Mouse (Mus musculus): ENCODE measurements around the gene Krt25.

Gene Krt25

DNA sequence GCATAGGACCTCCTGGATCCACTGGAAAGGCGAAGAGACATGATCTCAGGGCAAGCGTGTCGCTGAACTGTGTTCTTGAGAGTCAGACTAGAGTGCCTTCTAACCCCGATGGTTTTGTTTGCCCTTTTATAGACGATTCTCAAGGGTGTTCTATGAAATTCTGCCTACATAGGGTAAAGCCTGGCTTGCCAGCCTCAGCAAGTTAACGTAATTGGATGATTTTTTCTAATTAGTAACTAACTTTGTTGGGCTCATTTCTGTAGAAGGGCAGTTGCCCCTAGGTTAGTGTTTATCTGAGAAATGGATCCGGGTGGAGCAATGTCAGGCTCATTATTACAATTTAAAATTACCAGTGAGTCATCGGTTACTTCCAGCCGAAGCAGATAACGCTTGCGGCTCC, at the start of gene Krt25:
TSS of gene Krt25 (minus strand) at position 101 of the 400 bp plus-strand sequence.
- DNase-seq (ENCODE audit: low read depth, low spot score) = no peak

- DNase-seq (ENCODE audit: low read depth, low spot score) = no peak
Observed at GRCm38 (mm10) chr11:99369853-99370451, 47.2 kb upstream of the Krt25 start.

- DNase-seq (ENCODE audit: low read depth, low spot score) = no peak
Observed at GRCm38 (mm10) chr11:99369229-99369628, 46.5 kb upstream of the Krt25 start.

DNA sequence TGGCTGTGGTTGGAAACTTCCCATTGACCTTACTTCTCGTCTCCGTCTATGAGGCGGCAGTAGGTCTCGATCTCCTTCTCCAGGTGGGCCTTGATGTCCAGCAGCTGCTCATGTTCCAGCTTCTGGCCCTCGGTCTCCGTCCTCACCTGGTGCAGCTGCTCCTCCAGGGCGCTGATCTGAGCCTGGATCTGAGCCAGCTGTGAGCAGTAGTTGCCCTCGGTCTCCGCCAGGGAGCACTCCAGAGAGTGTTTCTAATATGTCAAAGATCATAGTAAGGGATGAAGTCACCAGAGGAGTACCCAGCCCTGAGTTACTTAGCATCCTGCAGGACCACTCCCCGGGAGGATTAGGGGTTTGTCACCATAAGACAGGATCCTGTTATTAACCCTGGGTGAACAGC, 44.0 kb upstream of the Krt25 start:
- no peak for DNase-seq (ENCODE audit: low read depth, low spot score)

- no peak for DNase-seq (ENCODE audit: low read depth, low spot score)
Observed at GRCm38 (mm10) chr11:99364412-99364811, 41.7 kb upstream of the Krt25 start.

GRCm38 (mm10) chr11:99361423-99361822, 38.7 kb upstream of the Krt25 start:
- DNase-seq (ENCODE audit: low read depth, low spot score) = no peak

DNA sequence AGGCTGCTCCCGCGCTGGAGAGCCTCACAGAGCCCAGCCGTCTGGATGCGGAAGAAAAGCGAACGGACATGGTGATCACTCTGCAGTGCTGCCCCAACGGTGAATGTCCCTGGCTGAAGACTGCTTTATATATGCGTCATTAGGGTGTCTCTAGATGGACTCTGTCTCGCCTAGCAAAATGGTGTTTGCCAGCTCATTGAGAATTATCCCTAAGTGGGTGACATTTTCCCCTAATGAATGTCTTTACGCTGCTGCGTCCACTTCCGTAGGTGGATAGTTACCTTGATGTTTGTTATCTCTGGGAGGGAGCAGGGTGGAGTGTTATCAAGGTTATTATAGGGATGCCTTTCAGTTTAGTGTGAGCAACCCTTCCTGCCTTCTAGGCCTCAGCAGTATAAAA, 28.3 kb upstream of the Krt25 start, which contains the start of gene Krt27:
TSS of gene Krt27 (minus strand) at position 101 of the 400 bp plus-strand sequence.
- DNase-seq (ENCODE audit: low read depth, low spot score) = no peak

GRCm38 (mm10) chr11:99339299-99339847, 16.6 kb upstream of the Krt25 start:
- no peak for DNase-seq (ENCODE audit: low read depth, low spot score)

- DNase-seq (ENCODE audit: low read depth, low spot score) = no peak
Observed at GRCm38 (mm10) chr11:99337866-99338265, 15.1 kb upstream of the Krt25 start, which contains the start of gene Krt26. Gene Krt26 (minus strand): TSS chr11:99337966.

DNA sequence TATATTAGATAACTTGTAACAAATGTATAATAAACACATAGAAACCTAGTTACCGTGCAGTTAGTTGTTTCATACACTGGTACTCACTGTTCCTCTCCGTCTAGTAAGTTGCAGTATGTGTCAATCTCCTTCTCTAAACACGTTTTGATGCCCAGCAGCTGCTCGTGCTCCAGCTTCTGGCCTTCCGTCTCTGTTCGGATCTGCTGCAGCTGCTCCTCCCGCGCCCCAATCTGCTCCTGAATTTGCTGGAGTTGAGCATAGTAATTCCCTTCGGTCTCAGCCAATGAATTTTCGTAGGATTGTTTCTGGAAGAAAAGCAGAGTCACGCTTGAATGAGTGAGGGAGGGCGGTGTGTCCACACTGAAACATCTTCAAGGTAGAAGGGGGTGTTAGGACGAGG, 10.7 kb upstream of the Krt25 start:
- DNase-seq (ENCODE audit: low read depth, low spot score) = no peak

DNA sequence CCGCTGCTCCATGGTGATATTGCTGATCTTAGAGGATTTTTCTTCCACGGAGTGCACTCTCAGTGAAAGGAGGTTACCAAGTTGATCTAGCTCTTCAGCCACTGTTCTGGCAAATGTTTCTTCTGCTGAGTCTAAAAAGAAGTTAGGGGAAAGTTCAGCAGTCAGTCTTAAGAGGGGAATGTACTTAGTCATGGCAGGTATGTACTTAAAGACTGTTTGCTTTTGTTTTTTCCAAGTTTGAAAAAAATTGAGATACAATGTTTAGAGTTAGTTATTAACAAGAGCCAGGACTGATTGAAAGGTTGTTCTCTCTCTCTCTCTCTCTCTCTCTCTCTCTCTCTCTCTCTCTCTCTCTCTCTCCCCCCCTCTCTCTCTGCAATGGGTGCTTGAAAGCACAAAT, 6.9 kb upstream of the Krt25 start:
- no peak for DNase-seq (ENCODE audit: low read depth, low spot score)

- DNase-seq (ENCODE audit: low read depth, low spot score) = no peak
Observed at GRCm38 (mm10) chr11:99321094-99321493, 1.7 kb downstream of the Krt25 start.

DNA sequence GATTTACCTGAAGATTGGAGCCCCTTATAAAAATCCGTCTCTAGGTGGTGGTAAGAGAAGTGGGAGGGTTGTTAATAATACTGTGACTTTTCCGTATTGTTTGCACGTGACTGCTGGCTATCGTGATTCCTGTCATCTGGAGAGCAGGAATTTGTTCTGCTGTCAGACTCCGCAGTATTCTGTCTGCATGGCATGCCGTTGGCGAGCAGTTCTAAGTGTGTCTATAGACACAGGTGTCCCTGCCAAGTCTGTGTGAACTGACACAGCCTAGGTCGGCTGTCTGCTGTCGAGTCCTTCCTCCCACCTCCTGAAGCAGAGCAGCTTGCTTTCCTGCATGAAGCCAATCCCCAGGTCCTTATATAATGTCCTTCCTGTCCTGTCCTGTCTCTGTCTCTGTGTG, 3.6 kb downstream of the Krt25 start:
- DNase-seq (ENCODE audit: low read depth, low spot score) = no peak

DNA sequence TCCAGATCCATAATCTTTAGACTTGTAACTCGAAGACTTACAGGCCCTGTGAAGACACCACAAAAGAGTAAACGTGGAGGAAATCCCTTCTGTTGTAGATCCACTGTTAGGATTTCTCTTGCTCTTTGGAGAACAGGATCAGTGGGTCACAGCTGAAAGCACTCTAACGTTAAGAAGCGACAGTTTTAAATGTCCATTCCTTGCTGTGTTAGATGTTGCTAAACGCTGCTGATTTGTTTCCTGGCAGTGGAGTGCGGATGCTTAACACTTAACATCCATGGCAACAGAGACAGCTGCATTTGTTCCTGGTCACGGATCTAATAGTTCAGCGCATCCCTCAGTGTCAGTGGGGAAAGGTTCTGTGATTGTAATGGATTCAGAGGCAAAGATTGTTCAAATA, 6.2 kb downstream of the Krt25 start:
- no peak for DNase-seq (ENCODE audit: low read depth, low spot score)

DNA sequence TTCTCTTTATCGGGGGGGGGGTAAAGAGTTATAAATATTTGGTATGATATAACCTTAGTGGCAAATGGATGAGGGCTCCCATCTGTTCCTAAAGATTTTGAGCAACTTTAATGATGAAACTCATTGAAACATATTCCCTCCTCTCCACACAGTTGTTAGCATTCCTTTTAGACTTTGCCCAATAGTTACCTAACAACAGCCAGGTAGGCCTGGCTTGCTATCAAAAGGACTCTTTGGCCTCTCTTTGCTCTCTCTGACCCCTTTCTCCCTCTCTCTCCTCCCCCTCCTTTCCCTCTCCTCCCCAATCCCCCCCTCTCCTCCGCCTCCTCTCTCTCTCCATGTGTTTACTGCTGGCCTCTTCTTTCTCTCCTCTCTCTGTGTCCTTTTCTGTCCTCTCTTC, 8.2 kb downstream of the Krt25 start:
- no peak for DNase-seq (ENCODE audit: low read depth, low spot score)

- peak; percentile 1 for DNase-seq (ENCODE audit: low read depth, low spot score)
Observed at GRCm38 (mm10) chr11:99310882-99311281, 11.9 kb downstream of the Krt25 start.

- peak; percentile 2 for DNase-seq (ENCODE audit: low read depth, low spot score)
Observed at GRCm38 (mm10) chr11:99307579-99307978, 15.2 kb downstream of the Krt25 start.

GRCm38 (mm10) chr11:99295039-99295438, 27.7 kb downstream of the Krt25 start:
- no peak for DNase-seq (ENCODE audit: low read depth, low spot score)

- no peak for DNase-seq (ENCODE audit: low read depth, low spot score)
Observed at GRCm38 (mm10) chr11:99292846-99293245, 29.9 kb downstream of the Krt25 start.

- DNase-seq (ENCODE audit: low read depth, low spot score) = no peak
Observed at GRCm38 (mm10) chr11:99284833-99285312, 37.9 kb downstream of the Krt25 start, which contains the start of gene Krt24. Gene Krt24 (minus strand): TSS chr11:99285262.

- DNase-seq (ENCODE audit: low read depth, low spot score) = no peak
Observed at GRCm38 (mm10) chr11:99284011-99284410, 38.7 kb downstream of the Krt25 start.

DNA sequence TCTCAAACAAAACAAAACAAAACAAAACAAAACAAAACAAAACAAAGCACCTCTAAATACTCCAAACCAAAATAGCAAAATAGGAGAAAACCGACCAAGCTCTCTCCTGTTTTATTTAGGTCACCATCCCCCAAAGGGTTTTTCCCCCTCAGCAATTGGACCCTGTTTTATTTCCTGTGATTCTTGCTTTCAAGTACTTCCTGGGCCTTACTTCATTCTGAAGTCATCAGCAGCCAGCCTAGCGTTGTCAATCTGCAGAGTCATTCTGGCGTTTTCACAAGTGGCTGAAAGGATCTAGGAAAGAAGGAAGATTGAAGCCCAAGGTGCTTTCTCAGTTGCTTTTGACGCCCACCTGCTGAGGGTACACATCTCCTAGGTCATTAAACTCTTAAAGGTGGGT, 39.4 kb downstream of the Krt25 start:
- no peak for DNase-seq (ENCODE audit: low read depth, low spot score)

DNA sequence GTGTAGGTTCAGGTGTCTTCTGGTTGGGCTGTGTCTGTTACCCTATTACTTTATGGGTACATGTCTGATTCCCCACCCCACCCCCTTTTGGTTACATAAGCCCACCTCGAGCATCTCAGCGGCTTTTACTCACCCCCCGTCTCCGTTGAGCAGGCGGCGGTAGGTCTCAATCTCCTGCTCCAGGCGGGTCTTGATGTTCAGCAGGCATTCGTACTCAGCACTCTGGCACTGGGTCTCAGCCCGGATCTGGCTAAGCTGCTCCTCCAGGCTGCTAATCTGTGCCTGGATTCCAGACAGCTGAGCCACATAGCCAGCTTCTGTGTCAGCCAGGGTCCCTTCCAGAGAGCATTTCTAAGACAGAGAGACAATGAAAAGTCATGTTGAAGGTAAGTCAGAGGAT, 41.6 kb downstream of the Krt25 start:
- no peak for DNase-seq (ENCODE audit: low read depth, low spot score)
